Mouse (Mus musculus): Measurements from ENCODE around the gene Iqgap2. TPM values are rescaled to one million over a fixed set of nuclear protein-coding genes. Genes with fewer than 3 reads are reported as not detected.

Gene Iqgap2
- polyA plus RNA-seq, 1 experiment from 2014 or later = 10.5 TPM

DNA sequence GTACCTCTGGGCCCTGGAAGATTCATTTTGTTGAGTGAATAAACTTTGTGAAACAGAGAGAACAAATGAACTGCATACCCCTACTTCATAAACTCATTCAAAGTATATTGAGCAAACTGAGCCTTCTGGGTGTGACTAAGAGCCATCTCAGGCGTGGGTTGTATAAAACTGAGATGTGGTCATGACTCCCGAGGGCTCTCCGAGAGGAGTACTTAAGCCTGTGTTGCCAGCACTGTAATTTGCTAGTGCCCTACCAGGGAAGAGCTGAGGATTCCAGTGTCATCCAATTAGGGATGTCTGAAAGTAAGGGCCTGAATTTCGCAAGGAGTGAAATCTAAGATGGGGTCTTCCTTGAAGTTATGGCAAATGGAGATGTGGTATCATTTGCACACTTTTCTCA, 304.1 kb downstream of the Iqgap2 start:
- Histone ChIP-seq H3K4me1 (replicated peaks) (peaks cover 8% of the 10 kb centered on the region; the same call in 1 of the 2 replicates), H3K36me3 (no peaks in the 10 kb centered on the region), H3K27ac (no peak overlapping the region), H3K27me3 (ENCODE audit: insufficient read depth, poor library complexity, severe bottlenecking) (no peaks in the 10 kb centered on the region), H3K4me3 (no peak overlapping the region), H3K9me3 (no peaks in the 10 kb centered on the region)
- no peak for DNase-seq (ENCODE audit: low spot score)
- 86% methylated on average over 4 of the region's 4 CpGs for WGBS

DNA sequence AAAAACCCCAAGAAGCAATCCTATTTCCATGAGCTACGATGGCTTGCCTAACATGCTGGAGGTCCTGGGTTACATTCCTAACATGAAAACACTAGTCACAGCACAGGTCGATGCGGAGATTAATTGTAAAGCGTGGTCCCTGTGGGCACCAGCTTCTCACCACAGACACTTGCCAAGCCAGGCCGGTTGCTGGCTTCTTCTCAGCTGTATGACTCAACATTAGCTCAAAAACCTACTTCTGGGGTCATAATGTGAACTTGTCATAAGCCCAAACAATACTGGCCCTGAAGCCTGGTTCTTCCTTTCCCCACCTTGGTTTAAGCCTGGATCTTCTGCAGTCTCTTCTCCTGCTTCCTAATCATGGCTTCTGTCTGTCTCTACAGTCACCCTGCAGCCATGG, 306.8 kb downstream of the Iqgap2 start:
- H3K27me3 ChIP-seq (ENCODE audit: insufficient read depth, poor library complexity, severe bottlenecking) = no peaks in the 10 kb centered on the region
- peaks cover 8% of the 10 kb centered on the region; the same call in 1 of the 2 replicates for H3K4me1 ChIP-seq (replicated peaks)
- no peaks in the 10 kb centered on the region for H3K9me3 ChIP-seq
- no peak for DNase-seq (ENCODE audit: low spot score)
- H3K36me3 ChIP-seq = no peaks in the 10 kb centered on the region
- H3K27ac ChIP-seq = no peak overlapping the region; the same call in 1 of the 2 replicates
- WGBS = 92% methylated on average over 5 of the region's 5 CpGs
- no peak overlapping the region for H3K4me3 ChIP-seq

DNA sequence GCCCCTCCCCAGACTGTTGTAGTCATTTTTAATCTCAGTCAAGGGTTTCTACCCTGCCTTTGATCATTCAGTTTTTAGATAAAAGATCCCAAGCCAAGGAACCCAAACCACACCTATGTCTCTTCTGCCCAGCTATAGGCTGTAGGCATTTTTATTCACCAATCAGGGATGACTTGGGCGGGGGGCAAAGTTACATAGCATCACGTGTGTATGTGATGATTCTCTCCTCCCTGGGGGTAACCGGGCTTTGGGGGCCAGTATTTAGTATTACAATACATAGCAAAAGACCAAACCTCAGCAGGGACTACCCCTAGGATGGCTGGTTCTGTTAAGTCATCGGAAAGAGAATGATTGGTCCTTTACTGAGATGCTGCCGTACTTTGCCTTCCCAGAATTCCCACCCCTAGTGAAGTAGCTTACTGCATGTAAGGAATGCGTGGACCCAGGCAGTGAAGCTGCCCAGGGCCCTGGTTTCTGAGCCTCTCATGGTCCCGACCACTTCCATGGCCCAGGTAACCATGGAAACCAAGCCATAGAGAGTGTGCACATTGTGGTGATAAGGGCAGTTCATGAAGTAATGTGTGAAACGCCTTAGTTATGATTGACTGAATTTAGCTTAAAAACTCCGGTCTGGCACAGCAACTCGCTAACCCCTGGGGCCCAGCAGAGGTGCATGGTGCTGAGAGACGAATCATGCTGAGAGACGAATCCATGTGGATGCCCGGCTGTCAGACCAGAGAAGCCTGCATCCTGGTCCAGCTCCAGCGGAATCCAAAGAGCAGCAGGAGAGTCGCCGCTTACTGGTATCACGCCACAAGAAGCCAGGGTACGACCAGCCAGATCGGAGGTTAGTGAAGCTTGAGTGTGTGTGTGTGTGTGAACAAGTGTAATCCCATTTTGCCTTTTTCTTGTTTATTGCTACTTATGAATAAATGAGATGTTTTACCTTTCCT, 308.2 kb downstream of the Iqgap2 start:
- Histone ChIP-seq H3K4me1 (replicated peaks) (peaks cover 8% of the 10 kb centered on the region; the same call in 1 of the 2 replicates), H3K36me3 (no peaks in the 10 kb centered on the region), H3K27me3 (ENCODE audit: insufficient read depth, poor library complexity, severe bottlenecking) (no peaks in the 10 kb centered on the region), H3K4me3 (no peak overlapping the region), H3K27ac (no peak overlapping the region), H3K9me3 (no peaks in the 10 kb centered on the region)
- DNase-seq (ENCODE audit: low spot score) = no peak
- WGBS = 68% methylated on average over 19 of the region's 19 CpGs

DNA sequence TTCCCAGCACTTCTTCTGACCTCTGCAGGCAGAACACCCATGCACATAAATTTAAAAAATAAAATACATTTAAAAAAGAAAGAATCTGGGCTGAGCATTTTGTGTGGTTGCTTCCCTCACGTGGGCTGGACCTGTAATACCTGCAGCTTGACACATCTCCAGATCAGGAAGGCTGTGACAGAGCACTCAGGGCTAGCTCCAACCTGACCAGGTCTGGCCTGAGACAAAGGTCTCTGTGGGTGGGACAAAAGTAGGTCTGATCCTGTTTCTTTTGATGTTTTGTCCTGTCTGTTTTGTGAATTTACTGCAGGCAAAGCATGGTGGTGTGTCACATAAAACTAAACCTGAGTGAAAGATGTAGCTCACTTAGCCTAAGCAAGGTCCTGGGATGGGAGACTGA, 309.9 kb downstream of the Iqgap2 start:
- Histone ChIP-seq H3K4me3 (no peak overlapping the region), H3K27ac (no peak overlapping the region), H3K27me3 (ENCODE audit: insufficient read depth, poor library complexity, severe bottlenecking) (no peaks in the 10 kb centered on the region), H3K4me1 (replicated peaks) (peaks cover 8% of the 10 kb centered on the region; the same call in 1 of the 2 replicates), H3K9me3 (no peaks in the 10 kb centered on the region), H3K36me3 (no peaks in the 10 kb centered on the region)
- no peak for DNase-seq (ENCODE audit: low spot score)
- WGBS = 50% methylated on average over 1 of the region's 1 CpGs

DNA sequence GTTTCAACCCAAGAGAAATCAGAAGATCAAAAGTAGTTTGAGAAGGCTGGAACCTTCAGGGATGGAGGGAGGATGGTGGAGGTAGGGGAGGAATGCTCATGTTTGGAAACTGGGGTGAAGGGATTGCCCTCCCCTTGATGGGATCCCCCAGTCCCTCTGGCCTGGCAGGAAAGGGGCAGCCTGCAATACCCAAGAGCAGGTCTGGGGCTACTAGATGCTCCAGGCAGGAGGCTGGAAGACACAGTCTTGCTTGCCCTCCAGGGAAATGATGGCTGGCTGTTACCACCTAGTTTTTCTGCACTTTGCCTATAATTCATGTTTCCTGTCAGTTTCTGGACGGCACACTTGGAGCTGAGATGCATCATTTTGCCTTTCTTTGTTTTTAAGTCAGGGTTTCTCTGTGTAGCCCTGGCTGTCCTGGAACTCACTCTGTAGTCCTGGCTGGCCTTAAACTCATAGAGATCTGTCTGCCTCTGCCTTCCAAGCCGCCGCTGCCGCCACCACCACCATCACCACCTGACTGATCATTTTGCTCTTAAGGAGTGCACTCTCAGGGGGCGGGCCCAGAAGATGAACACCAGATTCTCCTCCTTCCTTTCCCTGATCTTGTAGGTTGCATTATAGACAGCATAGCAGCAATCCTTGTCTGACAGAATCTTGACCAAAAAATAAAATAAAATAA, 313.6 kb downstream of the Iqgap2 start:
- H3K27ac ChIP-seq = no peak overlapping the region
- H3K9me3 ChIP-seq = no peaks in the 10 kb centered on the region
- no peaks in the 10 kb centered on the region for H3K27me3 ChIP-seq (ENCODE audit: insufficient read depth, poor library complexity, severe bottlenecking)
- H3K4me3 ChIP-seq = no peak overlapping the region
- DNase-seq (ENCODE audit: low spot score) = no peak
- H3K4me1 ChIP-seq (replicated peaks) = peaks cover 1% of the 10 kb centered on the region; the same call in 1 of the 2 replicates
- WGBS = 94% methylated on average over 5 of the region's 5 CpGs
- H3K36me3 ChIP-seq = no peaks in the 10 kb centered on the region

Other genes starting within 250 kb of the Iqgap2 start
- gene F2rl2, start 195.1 kb downstream of the Iqgap2 start, polyA plus RNA-seq (2016; fragmentation: Nextera tagmentation; extraction: Ambion mirVana) = 1.7 and 1.8 TPM in 2 replicates
- gene Gm20075, start 189.5 kb upstream of the Iqgap2 start, polyA plus RNA-seq (2016; fragmentation: Nextera tagmentation; extraction: Ambion mirVana) = 37.8 and 39.6 TPM in 2 replicates
- not detected in 2 replicates for gene Gm17190, start 190.1 kb upstream of the Iqgap2 start, polyA plus RNA-seq (2016; fragmentation: Nextera tagmentation; extraction: Ambion mirVana)
- 1.0 and 2.4 TPM in 2 replicates for gene Sv2c, start 240.7 kb upstream of the Iqgap2 start, polyA plus RNA-seq (2016; fragmentation: Nextera tagmentation; extraction: Ambion mirVana)